Mouse (Mus musculus) liver, embryonic 14.5 days (tissue): Measurements from ENCODE around the gene 4933407L21Rik.

Experiments
- CTCF ChIP-seq: IDR thresholded peaks from 2 replicates; pipeline ENCODE4 v1.5.1; 2016; ENCODE audit warnings: antibody characterized with exemption, low read depth, control low read depth
- EP300 ChIP-seq: IDR thresholded peaks from 2 replicates; pipeline ENCODE4 v1.6.1; 2016; ENCODE audit warnings: antibody characterized with exemption, low read depth

- no peak for TF ChIP-seq CTCF
- TF ChIP-seq EP300: no peak
Observed at GRCm38 (mm10) chr1:85894231-85894747, 34.0 kb upstream of the 4933407L21Rik start, which contains the start of gene Itm2c.
